Mouse (Mus musculus): ENCODE data around the gene Trim34b.
"Not testable (repeated sequence)": the region's sequence is repeated elsewhere in the genome, so short reads cannot be mapped to it uniquely, and the experiment has no call there.

The Trim34b gene

DNA sequence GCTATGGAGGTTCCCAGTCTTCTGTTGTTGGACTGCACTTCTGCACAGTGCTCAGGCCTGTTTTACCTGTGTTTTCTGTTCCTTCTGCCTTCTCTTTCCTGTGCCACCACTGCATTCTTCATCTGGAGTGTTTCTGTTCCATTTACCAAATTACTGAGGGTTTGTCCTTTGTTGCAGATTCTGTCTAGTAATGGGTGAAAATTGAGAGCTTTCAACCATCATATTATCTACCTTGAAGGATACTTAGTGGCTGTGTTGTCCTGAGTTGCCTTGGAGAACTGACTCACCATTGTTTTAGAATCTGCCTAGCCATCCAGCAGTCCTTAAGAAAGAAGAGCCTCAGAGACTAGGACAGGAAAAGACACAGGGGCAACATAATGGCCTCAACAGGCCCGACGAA, at the start of gene Trim34b:
Gene Trim34b, plus strand, starts transcription at position 301 of the 400 bp plus-strand sequence.
- not testable (repeated sequence) for DNase-seq (ENCODE audit: low read depth, low spot score)

DNA sequence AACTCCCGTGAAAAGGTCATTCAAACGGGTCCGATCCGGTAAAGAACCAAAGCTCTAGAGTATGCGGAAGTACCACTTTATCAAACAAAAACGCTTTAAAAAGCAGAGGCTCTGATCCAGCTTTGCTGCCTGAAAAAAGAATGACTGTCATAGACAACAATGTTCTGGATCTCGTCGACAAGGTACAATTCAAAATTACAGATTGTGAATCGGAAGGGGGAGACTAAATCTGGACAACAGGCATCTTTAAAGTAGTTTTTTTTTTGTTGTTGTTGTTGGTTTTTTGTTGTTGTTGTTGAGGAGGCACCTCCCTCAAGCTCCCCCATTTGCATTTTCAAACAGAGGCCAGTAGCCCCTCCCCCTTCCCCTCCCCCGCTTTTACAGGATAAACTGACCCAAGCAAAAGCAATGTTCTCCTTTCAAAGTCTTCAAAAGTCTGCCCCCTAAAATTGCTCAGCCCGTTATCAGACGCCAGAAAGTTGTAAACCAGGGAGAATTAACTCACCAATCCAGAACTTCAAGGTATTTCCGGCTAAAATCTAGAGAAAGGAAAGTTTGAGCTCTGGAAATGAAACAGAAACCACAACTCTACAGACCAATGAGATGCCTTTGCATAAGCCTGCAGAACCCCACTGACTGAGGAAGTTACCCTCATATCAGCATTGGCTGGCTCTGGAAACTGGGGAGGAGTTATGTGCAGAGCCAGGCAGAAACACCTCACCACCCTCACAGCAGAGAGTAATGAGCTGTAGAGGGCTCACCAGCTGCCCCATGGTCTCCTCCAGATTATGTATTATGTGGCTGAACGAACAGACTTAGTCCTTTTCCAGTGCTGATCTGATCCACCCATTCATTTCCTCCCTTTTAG, 41.5 kb upstream of the Trim34b start, which contains the start of gene Trim5:
Gene Trim5, minus strand, starts transcription at position 519 of the 868 bp plus-strand sequence.
- not testable (repeated sequence) for DNase-seq (ENCODE audit: low read depth, low spot score)

DNA sequence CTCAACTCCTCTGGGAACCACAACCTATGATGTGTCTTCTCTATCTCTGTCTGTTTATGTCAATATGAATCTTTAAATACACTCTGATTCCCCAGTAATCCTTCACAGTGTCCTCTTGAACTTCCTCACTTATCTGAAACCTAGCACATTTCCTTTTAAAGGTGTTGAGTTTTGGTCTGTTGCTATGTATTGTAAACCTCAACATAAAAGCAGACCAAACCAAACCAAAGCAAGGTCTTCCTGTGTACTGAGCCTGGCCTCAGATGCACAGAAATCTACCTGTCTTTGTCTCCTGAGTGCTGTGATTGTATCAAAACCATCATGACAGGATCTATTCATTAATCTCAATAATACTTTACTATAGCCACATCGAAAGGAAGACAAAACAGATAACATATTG, 38.6 kb upstream of the Trim34b start:
- DNase-seq (ENCODE audit: low read depth, low spot score) = no peak

DNA sequence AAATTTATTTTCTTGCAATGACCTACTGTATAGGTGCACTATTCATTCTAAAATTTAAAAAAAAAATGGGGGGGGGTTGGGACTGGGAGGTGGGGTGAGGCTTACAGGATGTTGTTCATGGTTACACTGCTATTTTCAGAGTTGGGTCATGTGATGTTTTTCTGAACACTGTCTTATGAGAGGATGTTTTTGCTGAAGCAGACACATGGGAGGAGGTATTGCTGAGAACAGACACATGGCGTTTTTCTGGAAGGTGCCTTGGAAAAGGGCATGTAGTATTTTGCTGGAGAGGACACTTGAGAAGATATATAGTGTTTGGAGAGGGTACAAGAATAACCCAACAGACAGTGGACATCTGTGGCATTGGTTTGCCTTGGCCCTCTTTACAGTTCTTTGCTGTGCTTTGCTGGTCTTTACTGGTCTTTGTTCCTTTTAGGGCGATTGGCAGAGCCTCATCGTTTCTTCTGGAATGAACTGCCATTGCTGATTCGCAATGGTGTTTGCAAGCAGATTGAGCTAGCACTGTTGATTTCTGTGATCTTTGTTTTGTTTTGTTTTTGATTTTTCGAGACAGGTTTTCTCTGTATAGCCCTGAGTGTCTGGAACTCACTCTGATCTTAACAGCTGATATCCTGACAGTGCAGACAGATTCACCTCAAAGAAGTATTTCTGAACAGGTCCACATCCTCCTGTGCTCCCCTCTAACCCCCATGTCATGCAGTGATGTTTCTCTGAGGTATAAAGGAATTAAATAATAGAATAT, 37.5 kb upstream of the Trim34b start:
- DNase-seq (ENCODE audit: low read depth, low spot score) = no peak

DNA sequence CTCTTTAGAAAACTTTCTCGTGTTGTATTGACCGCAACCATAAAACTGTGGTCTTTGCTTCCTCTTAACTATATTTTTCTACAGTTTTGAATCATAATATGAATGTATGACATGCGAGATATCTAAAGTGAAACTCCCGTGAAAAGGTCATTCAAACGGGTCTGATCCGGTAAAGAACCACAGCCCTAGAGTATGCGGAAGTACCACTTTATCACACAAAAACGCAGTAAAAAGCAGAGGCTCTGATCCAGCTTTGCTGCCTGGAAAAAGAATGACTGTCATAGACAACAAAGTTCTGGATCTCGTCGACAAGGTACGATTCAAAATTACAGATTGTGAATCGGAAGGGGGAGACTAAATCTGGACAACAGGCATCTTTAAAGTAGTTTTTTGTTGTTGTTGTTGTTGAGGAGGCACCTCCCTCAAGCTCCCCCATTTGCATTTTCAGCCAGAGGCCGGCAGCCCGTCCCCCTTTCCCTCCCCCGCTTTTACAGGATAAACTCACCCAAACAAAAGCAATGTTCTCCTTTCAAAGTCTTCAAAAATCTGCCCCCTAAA, 14.4 kb upstream of the Trim34b start:
- DNase-seq (ENCODE audit: low read depth, low spot score) = no peak

DNA sequence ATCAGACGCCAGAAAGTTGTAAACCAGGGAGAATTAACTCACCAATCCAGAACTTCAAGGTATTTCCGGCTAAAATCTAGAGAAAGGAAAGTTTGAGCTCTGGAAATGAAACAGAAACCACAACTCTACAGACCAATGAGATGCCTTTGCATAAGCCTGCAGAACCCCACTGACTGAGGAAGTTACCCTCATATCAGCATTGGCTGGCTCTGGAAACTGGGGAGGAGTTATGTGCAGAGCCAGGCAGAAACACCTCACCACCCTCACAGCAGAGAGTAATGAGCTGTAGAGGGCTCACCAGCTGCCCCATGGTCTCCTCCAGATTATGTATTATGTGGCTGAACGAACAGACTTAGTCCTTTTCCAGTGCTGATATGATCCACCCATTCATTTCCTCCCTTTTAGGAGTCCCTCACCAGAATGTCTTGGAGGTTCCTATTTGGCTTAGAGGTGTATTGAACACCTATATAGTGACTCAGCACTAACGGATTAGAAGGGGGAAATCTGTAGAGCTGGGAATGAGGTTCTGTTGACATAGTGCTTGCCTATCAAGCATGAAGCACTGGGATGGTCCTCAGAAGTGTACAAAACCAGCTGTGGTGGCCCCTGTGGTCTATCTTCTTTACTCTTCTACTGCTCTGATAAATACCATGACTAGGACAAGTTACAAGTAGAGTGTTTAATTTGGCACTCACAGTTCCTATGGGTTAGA, 13.7 kb upstream of the Trim34b start, which contains the start of gene Trim12a:
Gene Trim12a, minus strand, starts transcription at position 98 of the 712 bp plus-strand sequence.
- DNase-seq (ENCODE audit: low read depth, low spot score) = not testable (repeated sequence)

DNA sequence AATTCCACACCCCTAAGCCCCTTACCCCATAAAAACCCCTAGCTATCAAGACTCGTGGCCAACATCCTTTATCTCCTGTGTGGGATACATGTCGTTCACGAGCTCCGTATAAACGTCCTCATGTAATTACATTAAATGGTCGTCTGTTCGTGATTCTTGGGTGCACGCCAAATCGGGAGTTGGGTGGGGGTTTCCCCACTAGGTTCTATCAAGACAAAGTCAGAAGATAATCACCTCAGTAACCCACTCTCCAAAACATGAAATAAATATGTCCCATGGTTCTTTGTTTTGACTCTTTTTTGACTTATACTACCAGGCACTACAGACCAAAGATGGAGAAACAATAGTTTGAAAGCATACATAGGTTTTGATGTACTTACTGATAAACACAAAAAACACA, 7.2 kb upstream of the Trim34b start:
- DNase-seq (ENCODE audit: low read depth, low spot score) = no peak

DNA sequence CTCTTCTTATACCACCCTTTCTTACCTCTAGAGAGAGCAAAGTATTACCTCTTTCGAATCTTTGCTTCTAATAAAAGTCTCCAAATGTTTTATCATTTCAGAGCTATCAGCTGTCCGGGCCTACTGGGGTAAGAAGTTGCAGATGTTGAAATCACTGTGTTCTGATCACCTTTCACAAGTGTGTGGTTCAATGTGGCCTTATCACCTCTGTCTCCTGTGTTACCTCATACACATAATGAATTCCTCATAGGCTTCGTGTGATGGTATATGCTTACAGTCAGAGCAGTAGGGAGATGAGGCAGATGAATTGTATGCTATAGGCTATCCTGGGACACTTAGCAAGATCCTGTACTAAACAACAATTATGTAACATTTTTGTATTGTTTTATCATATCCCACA, 6.3 kb downstream of the Trim34b start:
- DNase-seq (ENCODE audit: low read depth, low spot score) = not testable (repeated sequence)

DNA sequence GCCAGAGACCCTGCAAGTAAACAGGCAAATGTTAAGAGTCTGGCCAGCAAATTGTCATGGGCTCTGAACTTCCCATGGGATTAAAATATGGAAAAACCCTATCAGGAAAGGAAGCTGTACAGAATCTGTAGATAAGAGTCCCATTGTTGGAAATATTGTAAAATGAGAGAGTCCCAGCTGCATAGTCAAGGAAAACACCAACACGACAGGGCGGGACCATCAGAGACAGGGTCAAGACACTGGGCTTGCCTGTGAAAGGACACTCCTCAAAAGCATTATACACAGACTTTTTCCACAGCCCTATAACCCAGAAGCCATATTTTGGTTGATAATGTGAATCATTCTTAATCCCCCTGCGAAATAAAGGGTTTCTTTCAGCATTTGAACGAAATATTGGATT, 11.5 kb downstream of the Trim34b start:
- not testable (repeated sequence) for DNase-seq (ENCODE audit: low read depth, low spot score)

DNA sequence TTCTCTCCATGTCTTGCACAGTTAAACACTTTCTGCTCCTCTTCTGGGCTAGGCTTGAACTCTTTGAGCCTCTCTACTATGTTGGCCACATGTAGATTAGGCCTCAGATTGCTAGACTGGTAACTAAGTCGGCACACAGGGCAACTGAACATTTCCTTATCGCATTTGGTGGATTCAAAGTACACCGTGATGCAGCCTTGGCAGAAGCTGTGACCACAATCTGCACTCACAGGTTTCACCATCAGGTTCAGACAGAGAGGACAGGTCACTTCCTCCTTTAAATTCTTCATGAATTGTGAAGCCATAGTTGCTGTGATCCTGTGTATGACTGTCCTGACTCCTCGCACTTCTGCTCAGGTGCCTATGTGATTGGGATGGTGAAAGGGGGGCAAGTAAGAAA, 18.8 kb downstream of the Trim34b start:
- DNase-seq (ENCODE audit: low read depth, low spot score) = not testable (repeated sequence)

DNA sequence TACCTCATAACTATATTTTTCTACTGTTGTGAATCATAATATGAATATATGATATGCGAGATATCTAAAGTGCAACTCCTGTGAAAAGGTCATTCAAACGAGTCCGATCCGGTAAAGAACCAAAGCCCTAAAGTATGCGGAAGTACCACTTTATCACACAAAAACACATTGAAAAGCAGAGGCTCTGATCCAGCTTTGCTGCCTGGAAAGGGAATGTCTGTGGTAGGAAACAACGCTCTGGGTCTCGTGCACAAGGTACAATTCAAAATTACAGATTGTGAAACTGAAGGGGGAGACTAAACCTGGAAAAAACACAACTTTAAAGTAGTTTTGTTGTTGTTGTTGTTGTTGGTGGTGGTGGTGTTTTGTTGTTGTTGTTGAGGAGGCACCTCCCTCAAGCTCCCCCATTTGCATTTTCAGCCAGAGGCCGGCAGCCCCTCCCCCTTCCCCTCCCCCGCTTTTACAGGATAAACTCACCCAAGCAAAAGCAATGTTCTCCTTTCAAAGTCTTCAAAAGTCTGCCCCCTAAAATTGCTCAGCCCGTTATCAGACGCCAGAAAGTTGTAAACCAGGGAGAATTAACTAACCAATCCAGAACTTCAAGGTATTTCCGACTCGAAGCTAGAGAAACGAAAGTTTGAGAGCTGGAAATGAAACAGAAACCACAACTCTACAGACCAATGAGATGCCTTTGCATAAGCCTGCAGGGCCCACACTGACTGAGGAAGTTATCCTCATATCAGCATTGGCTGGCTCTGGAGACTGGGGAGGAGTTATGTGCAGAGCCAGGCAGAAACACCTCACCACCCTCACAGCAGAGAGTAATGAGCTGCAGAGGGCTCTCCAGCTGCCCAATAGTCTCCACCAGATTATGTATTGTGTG, 23.7 kb downstream of the Trim34b start, which contains the start of gene Trim12c:
Gene Trim12c, minus strand, starts transcription at position 646 of the 883 bp plus-strand sequence.
- DNase-seq (ENCODE audit: low read depth, low spot score) = peak; percentile 76

DNA sequence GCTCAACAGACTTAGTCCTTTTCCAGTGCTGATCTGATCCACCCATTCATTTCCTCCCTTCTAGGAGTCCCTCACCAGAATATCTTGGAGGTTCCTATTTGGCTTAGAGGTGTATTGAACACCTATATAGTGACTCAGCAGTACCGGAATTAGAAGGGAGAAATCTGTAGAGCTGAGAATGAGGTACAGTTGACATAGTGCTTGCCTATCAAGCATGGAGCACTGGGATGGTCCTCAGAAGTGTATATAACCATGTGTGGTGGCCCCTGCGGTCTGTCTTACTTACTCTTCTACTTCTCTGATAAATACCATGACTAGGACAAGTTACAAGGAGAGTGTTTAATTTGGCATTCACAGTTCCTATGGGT, 24.3 kb downstream of the Trim34b start:
- no peak for DNase-seq (ENCODE audit: low read depth, low spot score)

DNA sequence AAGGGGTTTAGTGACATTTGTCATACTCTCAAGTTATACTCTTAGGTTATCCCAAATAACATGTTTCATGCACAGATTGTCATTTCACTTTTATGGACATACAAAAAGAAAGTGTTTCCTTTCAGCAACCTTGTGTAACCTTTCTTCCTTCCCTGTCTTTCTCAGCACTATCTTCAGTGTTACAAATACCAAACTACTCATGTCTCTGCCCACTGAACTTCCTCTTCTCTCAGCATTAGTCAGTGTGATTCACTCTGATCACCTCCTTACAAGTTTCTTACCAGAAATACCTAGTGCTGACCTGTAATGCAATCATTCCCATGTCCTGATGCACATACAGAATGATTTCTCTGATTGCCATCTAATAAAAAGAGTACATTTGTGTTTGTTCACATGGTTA, 37.1 kb downstream of the Trim34b start:
- no peak for DNase-seq (ENCODE audit: low read depth, low spot score)

DNA sequence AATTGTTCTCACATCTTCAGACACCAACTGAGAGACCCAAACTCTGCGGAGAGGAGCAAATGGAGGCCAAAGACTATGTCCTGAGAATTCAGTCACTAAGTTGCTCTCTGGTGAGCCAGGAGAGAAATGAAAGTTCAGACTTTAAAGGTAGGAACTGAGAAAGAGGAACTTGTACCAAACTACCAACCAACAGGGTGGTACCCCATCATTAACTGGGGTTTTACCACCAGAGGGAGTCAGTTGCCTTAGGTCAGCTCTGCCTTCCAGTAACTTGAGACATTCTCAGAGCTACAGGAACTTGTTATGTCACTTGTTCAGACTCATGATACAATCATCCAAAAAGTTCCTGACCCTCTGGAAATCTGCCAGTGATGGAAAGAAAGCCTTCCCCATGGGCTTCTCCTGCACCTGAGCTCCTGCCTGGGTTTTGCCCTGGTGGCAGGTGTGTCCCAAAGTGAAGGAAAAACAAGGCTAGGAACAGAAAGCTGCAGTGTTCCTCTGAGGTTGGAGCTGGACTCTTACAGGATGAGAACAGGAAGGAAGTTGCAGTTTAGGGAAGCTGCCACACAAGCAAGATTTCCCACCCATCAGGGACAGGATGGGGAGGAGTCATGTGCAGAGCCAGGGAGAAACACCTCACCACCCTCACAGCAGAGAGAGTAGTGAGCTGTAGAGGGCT, 40.6 kb downstream of the Trim34b start, which contains the start of gene Trim30b:
Gene Trim30b, minus strand, starts transcription at position 149 of the 679 bp plus-strand sequence.
- DNase-seq (ENCODE audit: low read depth, low spot score) = no peak
